Mouse (Mus musculus): ENCODE measurements around the gene Mmel1. TPM values are rescaled to one million over a fixed set of nuclear protein-coding genes. Genes with fewer than 3 reads are reported as not detected.

Mmel1 gene
- polyA plus RNA-seq, 1 experiment from 2014 or later: 0.12 TPM

DNA sequence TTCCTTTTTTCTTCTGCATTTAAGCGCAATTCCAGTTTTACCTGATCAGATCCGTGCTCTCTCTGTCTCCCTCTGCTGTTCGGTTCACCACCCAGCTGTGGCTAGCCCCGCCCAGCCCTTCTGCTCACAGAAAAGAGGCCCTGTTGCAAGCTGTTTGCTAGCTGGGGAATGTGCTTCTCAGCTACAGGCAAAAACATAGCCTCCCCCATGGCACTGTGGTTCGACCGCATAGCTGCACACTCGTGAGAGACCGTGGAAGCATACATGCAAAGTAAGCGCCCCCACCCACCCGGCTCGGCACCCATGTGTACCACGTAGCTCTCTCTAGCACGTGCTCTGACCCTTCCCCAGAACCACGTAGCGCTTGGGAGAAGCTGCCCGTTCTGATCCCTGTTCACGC, 38.4 kb downstream of the Mmel1 start:
- no peaks in the 10 kb centered on the region for H3K9me3 ChIP-seq (ENCODE audit: control insufficient read depth, low read depth, low read length)
- 35% methylated on average over 17 of the region's 17 CpGs for WGBS
- ATAC-seq (ENCODE audit: insufficient number of reproducible peaks, insufficient read depth, low FRiP score, low read depth): peak; percentile 77; the same call in 1 of the 2 replicates
- H3K27me3 ChIP-seq (ENCODE audit: control insufficient read depth, insufficient read depth, low read length): no peaks in the 10 kb centered on the region
- H3K4me1 ChIP-seq (ENCODE audit: control insufficient read depth, insufficient read depth, low read length): peaks cover 18% of the 10 kb centered on the region
- H3K36me3 ChIP-seq (ENCODE audit: control insufficient read depth, insufficient read depth, low read length): no peaks in the 10 kb centered on the region
- H3K4me2 ChIP-seq (replicated peaks; ENCODE audit: low read depth, low read length): no peak overlapping the region; the same call in 1 of the 2 replicates
- H3K4me3 ChIP-seq (ENCODE audit: low read depth, low read length): no peak overlapping the region
- H3K9ac ChIP-seq (replicated peaks; ENCODE audit: low read depth, low read length): no peak overlapping the region
- peak overlapping the region; percentile 58; the same call in 1 of the 2 replicates for H3K27ac ChIP-seq (ENCODE audit: low read length)

DNA sequence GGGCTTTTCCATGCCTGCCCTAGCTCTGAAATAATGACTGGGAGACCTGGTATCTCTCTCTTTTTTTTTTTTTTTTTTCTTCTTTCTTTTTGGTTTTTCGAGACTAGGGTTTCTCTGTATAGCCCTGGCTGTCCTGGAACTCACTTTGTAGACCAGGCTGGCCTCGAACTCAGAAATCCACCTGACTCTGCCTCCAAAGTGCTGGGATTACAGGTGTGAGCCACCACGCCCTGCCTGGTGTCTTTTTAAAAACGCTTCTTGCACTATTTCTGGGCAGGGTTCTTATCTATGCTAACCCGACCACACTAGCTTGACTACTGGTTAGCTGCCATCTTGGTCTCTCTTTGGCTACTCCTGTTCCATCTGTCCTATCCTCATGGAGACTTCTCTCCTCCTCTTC, 39.1 kb downstream of the Mmel1 start:
- Histone ChIP-seq H3K27ac (ENCODE audit: low read length) (no peak overlapping the region), H3K9me3 (ENCODE audit: control insufficient read depth, low read depth, low read length) (no peaks in the 10 kb centered on the region), H3K4me3 (ENCODE audit: low read depth, low read length) (no peak overlapping the region), H3K4me1 (ENCODE audit: control insufficient read depth, insufficient read depth, low read length) (peaks cover 18% of the 10 kb centered on the region), H3K36me3 (ENCODE audit: control insufficient read depth, insufficient read depth, low read length) (no peaks in the 10 kb centered on the region), H3K4me2 (replicated peaks; ENCODE audit: low read depth, low read length) (no peak overlapping the region), H3K27me3 (ENCODE audit: control insufficient read depth, insufficient read depth, low read length) (no peaks in the 10 kb centered on the region), H3K9ac (replicated peaks; ENCODE audit: low read depth, low read length) (no peak overlapping the region)
- WGBS: 89% methylated on average over 5 of the region's 5 CpGs
- no peak for ATAC-seq (ENCODE audit: insufficient number of reproducible peaks, insufficient read depth, low FRiP score, low read depth)

DNA sequence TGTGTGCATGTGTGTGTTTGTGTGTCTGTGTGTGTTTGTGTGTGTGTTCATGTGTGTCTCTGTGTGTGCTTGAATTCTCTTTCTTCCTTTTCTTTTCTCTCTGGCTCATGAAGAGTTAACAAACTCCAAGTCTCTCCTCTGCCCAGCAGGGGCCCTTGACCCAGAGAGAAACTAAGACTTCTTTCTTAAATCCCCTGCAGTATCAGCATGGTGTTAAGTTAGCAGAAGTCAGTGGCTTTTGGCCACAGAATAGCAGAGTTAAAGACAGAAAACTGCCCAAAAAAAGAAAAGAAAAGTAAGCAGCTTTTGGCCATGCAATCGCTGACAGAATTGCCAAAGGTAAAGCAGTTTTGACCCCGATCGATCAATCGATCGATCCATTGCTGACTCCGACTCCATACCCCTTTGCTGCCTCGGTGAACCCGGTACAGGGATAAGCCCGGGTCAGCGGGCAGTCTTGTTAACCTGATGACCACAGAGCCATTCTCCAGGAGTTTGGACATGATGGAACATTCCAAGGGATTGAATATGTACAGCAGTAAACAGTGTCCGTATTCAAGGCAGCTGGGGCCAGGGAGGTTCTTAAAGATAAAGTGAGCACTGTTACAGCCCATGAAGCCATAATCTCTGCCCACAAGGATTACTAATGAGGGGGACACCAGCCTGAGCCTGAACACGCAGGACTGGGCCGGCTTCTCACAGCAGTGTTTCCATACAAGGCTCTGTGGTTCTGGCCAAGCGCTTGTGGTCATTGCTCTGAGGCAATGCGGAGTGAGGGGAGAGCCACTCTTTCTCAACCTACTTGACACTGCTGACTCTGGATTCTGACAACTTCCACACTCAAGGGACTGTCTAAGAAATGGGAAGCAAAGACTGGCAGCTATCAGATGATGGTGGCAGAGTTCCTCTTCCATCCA, 41.5 kb downstream of the Mmel1 start:
- WGBS: 25% methylated on average over 15 of the region's 15 CpGs
- no peak for ATAC-seq (ENCODE audit: insufficient number of reproducible peaks, insufficient read depth, low FRiP score, low read depth)
- no peak overlapping the region for H3K9ac ChIP-seq (replicated peaks; ENCODE audit: low read depth, low read length)
- H3K4me1 ChIP-seq (ENCODE audit: control insufficient read depth, insufficient read depth, low read length): peaks cover 18% of the 10 kb centered on the region
- H3K9me3 ChIP-seq (ENCODE audit: control insufficient read depth, low read depth, low read length): no peaks in the 10 kb centered on the region
- H3K4me3 ChIP-seq (ENCODE audit: low read depth, low read length): no peak overlapping the region
- 0 out of 2 replicates have a peak overlapping the region, but pooled peaks have one; percentile 17 for H3K4me2 ChIP-seq (replicated peaks; ENCODE audit: low read depth, low read length)
- no peaks in the 10 kb centered on the region for H3K36me3 ChIP-seq (ENCODE audit: control insufficient read depth, insufficient read depth, low read length)
- peak overlapping the region; percentile 45; the same call in 1 of the 2 replicates for H3K27ac ChIP-seq (ENCODE audit: low read length)
- no peaks in the 10 kb centered on the region for H3K27me3 ChIP-seq (ENCODE audit: control insufficient read depth, insufficient read depth, low read length)

DNA sequence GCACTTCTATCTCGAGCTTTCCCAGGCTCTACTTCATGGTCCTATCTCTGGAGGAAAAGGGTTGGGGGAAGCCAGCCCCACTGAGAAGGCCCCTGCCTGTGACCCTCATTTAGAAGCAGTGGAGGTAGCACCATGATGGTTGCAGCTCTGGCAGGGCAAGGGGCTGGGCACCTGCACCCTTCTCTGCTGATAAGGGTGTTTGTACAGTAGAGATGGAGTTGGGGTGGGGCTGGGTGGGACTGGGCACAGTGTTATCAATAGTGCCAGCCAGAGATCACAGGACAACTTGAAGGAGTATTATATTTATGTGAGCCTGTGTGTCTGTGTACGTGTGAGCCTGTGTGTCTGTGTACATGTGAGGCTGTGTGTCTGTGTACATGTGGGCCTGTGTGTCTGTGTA, 42.3 kb downstream of the Mmel1 start:
- Histone ChIP-seq H3K4me2 (replicated peaks; ENCODE audit: low read depth, low read length) (no peak overlapping the region), H3K4me1 (ENCODE audit: control insufficient read depth, insufficient read depth, low read length) (peaks cover 18% of the 10 kb centered on the region), H3K4me3 (ENCODE audit: low read depth, low read length) (no peak overlapping the region), H3K27ac (ENCODE audit: low read length) (no peak overlapping the region), H3K9me3 (ENCODE audit: control insufficient read depth, low read depth, low read length) (no peaks in the 10 kb centered on the region), H3K36me3 (ENCODE audit: control insufficient read depth, insufficient read depth, low read length) (no peaks in the 10 kb centered on the region), H3K9ac (replicated peaks; ENCODE audit: low read depth, low read length) (no peak overlapping the region), H3K27me3 (ENCODE audit: control insufficient read depth, insufficient read depth, low read length) (no peaks in the 10 kb centered on the region)
- 69% methylated on average over 2 of the region's 2 CpGs for WGBS
- ATAC-seq (ENCODE audit: insufficient number of reproducible peaks, insufficient read depth, low FRiP score, low read depth): peak; percentile 78

DNA sequence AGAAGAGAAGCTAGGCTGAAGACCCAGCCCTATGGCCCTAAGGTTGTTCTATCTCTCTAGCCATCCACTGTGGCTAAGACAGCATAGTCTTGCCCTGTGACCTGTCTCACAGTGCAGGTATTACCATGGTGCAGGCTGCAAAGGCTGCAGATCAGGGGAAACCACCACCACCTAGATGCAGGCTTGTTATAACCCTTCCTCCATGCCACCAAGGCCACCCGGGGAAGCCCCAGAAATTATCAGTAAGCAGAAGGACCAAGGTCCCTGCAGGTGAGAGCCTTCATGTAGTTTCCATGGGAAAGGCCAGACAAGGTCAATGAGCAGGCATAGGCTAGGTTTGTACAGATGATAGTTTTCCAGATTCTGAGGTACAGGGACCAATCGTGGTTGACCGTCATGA, 44.5 kb downstream of the Mmel1 start:
- Histone ChIP-seq H3K4me1 (ENCODE audit: control insufficient read depth, insufficient read depth, low read length) (peaks cover 15% of the 10 kb centered on the region), H3K9me3 (ENCODE audit: control insufficient read depth, low read depth, low read length) (no peaks in the 10 kb centered on the region), H3K36me3 (ENCODE audit: control insufficient read depth, insufficient read depth, low read length) (no peaks in the 10 kb centered on the region), H3K4me3 (ENCODE audit: low read depth, low read length) (no peak overlapping the region), H3K4me2 (replicated peaks; ENCODE audit: low read depth, low read length) (no peak overlapping the region), H3K27ac (ENCODE audit: low read length) (no peak overlapping the region), H3K9ac (replicated peaks; ENCODE audit: low read depth, low read length) (no peak overlapping the region), H3K27me3 (ENCODE audit: control insufficient read depth, insufficient read depth, low read length) (no peaks in the 10 kb centered on the region)
- 88% methylated on average over 3 of the region's 3 CpGs for WGBS
- ATAC-seq (ENCODE audit: insufficient number of reproducible peaks, insufficient read depth, low FRiP score, low read depth): no peak; the same call in 1 of the 2 replicates

DNA sequence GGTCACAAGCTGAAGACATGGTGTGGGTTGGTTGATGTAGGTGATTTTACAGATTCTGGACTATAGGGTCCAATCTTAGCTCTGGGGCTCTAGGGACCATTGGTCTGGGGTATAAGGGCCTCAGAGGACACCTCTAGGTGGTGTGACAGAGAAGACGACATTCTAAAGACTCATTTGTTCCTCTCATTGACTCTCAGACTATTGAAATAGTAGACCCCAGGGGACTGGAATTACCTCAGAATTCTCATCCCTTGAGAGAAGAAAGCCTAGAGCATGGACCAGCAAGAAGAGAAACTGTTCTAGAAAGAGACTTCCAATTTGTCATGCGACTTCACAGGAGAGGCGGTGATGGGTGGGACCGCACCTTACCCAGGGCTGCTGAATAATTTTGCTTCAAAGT, 44.9 kb downstream of the Mmel1 start:
- no peaks in the 10 kb centered on the region for H3K27me3 ChIP-seq (ENCODE audit: control insufficient read depth, insufficient read depth, low read length)
- ATAC-seq (ENCODE audit: insufficient number of reproducible peaks, insufficient read depth, low FRiP score, low read depth): no peak
- H3K4me2 ChIP-seq (replicated peaks; ENCODE audit: low read depth, low read length): no peak overlapping the region
- H3K4me1 ChIP-seq (ENCODE audit: control insufficient read depth, insufficient read depth, low read length): peaks cover 15% of the 10 kb centered on the region
- no peak overlapping the region for H3K9ac ChIP-seq (replicated peaks; ENCODE audit: low read depth, low read length)
- H3K9me3 ChIP-seq (ENCODE audit: control insufficient read depth, low read depth, low read length): no peaks in the 10 kb centered on the region
- WGBS: 92% methylated on average over 4 of the region's 4 CpGs
- no peak overlapping the region for H3K4me3 ChIP-seq (ENCODE audit: low read depth, low read length)
- H3K36me3 ChIP-seq (ENCODE audit: control insufficient read depth, insufficient read depth, low read length): no peaks in the 10 kb centered on the region
- no peak overlapping the region for H3K27ac ChIP-seq (ENCODE audit: low read length)

DNA sequence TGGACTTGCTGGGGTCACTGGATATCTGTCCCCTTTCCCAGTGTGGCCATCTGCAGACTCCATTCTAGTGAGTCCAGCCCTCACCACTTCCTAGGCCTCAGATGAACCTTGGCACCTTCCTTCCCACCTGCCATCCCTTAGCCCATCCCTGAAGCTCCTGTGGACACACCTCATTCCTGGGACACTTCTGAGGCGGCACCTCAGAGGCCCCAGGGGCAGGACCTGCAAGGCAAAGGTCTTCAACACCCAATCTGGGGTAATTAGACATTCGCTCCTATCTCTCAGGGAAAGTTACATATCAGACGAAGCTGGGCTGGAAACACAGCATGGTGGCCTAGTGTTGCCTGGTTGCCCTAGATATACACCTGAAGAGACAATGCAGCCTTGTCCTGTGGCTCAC, 45.3 kb downstream of the Mmel1 start:
- Histone ChIP-seq H3K27ac (ENCODE audit: low read length) (no peak overlapping the region), H3K4me2 (replicated peaks; ENCODE audit: low read depth, low read length) (no peak overlapping the region), H3K36me3 (ENCODE audit: control insufficient read depth, insufficient read depth, low read length) (no peaks in the 10 kb centered on the region), H3K9me3 (ENCODE audit: control insufficient read depth, low read depth, low read length) (no peaks in the 10 kb centered on the region), H3K4me1 (ENCODE audit: control insufficient read depth, insufficient read depth, low read length) (peaks cover 15% of the 10 kb centered on the region), H3K9ac (replicated peaks; ENCODE audit: low read depth, low read length) (no peak overlapping the region), H3K4me3 (ENCODE audit: low read depth, low read length) (no peak overlapping the region), H3K27me3 (ENCODE audit: control insufficient read depth, insufficient read depth, low read length) (no peaks in the 10 kb centered on the region)
- no peak for ATAC-seq (ENCODE audit: insufficient number of reproducible peaks, insufficient read depth, low FRiP score, low read depth)
- 64% methylated on average over 3 of the region's 3 CpGs for WGBS

DNA sequence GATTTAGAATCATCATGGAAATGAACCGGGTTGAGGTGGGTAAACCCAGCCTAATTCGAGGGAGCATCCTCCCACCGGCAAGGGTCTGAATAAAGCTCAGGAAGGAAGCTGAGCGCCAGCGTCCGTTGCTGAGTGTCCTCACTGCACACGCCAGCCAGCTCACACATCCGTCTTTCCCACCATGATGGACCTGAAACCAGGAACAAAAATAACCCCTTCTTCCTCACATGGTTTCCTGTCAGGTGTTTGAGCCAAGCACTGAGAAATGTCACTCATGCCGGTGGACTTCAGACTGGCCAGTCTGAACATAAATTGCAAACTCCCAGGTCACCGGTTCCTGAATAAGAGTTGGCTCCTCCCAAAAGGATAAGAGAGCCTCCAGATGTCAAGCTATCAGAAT, 45.9 kb downstream of the Mmel1 start:
- H3K4me1 ChIP-seq (ENCODE audit: control insufficient read depth, insufficient read depth, low read length): peaks cover 13% of the 10 kb centered on the region
- no peak overlapping the region for H3K9ac ChIP-seq (replicated peaks; ENCODE audit: low read depth, low read length)
- ATAC-seq (ENCODE audit: insufficient number of reproducible peaks, insufficient read depth, low FRiP score, low read depth): no peak
- H3K27me3 ChIP-seq (ENCODE audit: control insufficient read depth, insufficient read depth, low read length): no peaks in the 10 kb centered on the region
- H3K4me3 ChIP-seq (ENCODE audit: low read depth, low read length): no peak overlapping the region
- H3K36me3 ChIP-seq (ENCODE audit: control insufficient read depth, insufficient read depth, low read length): no peaks in the 10 kb centered on the region
- 70% methylated on average over 10 of the region's 10 CpGs for WGBS
- no peak overlapping the region for H3K27ac ChIP-seq (ENCODE audit: low read length)
- no peak overlapping the region for H3K4me2 ChIP-seq (replicated peaks; ENCODE audit: low read depth, low read length)
- no peaks in the 10 kb centered on the region for H3K9me3 ChIP-seq (ENCODE audit: control insufficient read depth, low read depth, low read length)

Measured in stomach, embryonic 14.5 days (tissue).